Mouse (Mus musculus) left cerebral cortex, adult 18-20 months (tissue): ENCODE data around the gene Tmem11. TPM values are rescaled to one million over a fixed set of nuclear protein-coding genes. Genes with fewer than 3 reads are reported as not detected.

Experiments
- DNase-seq, 2 experiments: peaks; one replicate each; pipeline ENCODE4 v3.0.0; 2021 to 2022; ENCODE audit warnings: low spot score in 2 of 2, mixed read lengths in 1 of 2
- long read RNA-seq, 2 experiments: library from polyadenylated mRNA; stranded (forward); transcript quantifications; one replicate each; pipeline ENCODE4 v2.0.0; 2021
- total RNA-seq, 2 experiments: library from RNA; stranded (reverse); gene quantifications; 2 replicates each; pipeline ENCODE4 v1.2.3; 2021

Gene Tmem11
- total RNA-seq: 10 to 100 TPM; 28.1 to 29.7 TPM
- long read RNA-seq, experiment 1, transcript Tmem11-201 (2 exons, 1,457 nt): major isoform, 27 of 32 reads
- long read RNA-seq, experiment 1, partial matches to known transcripts: 2 of 32 reads
- long read RNA-seq, experiment 1, other reads (novel, unspliced or antisense): 1 of 32 reads
- long read RNA-seq, experiment 2, transcript Tmem11-201 (2 exons, 1,457 nt): major isoform, 20 of 23 reads
- long read RNA-seq, experiment 2, partial matches to known transcripts: 0 of 23 reads
- long read RNA-seq, experiment 2, other reads (novel, unspliced or antisense): 2 of 23 reads

DNA sequence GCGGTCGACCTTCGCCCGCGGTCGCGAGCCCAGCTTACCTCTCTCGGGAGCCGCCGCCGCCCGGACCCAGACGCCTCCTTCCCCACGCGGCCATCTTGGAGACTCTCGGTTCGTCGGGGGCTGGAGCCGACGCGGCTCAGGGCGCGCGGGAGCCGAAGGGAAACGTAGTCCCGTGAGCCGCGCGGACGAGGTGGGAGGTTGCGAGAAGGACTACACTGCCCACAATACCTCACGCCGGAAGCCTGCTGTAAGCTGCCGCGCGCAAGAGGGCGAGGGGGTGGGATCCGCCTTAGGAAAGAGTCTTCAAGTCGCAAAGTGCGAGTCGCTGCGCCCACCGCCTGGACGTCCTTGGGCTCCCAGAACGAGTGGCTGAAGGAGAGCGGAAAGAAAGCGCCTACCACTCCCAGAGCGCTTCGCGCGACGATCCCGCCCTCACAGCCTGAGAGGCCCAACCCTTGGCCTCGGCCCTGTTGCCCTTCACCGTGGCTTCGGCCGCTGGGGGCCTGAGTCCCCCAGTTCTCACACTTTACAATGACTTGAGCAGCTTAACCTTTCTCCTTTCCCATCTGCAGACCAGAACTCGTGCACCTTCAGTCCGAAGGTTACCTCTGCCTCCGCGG is at the start of gene Tmem11:
Gene Tmem11, minus strand, starts transcription at position 598 of the 620 bp plus-strand sequence.
- peak; percentile 90 to 98 for DNase-seq

DNA sequence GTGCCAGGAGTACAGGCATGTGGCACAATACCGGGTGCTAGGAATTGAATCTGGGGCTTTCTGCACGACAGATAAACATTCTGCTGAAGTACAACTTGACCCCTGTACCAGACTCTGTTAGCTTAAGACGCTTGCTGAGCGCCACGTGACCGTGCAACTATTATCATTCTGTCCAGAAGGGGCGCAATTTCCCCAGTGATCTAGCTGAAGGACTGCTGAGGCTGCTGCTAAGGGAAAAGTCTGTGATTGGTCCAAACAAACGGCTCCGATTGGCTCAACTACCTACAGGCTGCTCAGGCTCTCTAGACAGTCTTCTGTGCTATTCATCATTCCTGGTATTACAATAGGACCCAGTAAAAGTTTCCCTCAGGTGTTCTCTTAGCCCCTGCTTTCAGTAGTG is 48.2 kb upstream of the Tmem11 start:
- DNase-seq: peak; percentile 89 to 94

DNA sequence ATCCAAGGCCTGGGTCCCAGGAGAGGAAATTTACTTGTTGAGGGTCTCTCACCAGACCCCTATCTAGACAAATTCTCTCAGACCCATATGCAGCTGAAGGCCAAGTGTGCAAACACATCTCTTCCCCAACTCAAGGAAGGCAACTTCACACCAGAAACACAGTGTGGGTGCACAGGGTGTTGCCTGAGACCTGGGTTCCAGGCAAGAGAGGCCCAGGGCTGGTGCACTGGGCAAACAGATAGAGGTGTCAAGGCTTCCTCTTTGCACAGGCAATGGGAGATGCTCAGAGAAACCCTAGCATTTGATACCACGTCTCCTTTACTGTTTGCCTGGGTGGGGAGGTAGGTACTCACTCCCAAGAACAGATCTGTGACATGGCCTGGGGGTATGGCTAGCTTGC is 45.9 kb upstream of the Tmem11 start:
- DNase-seq: no peak

DNA sequence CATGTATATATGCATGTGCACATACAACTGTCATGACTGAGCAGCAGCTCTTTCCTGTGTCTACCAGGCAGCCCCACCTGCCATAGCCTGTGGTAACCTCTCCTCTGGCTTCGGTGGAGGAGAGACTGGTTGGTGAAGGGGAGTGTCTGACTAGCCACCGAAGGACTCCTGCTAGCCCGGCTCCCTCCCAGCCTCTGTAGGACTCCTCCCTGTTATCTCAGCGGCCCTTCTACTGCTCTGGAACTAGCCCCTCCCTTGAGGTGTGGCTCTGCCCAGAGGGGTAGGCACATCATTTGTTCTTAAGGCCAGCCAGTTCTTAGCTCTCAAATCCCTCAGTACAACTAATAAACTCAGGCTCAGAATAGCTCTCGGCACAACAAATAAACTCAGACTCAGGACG is 45.4 kb upstream of the Tmem11 start:
- no peak for DNase-seq

DNA sequence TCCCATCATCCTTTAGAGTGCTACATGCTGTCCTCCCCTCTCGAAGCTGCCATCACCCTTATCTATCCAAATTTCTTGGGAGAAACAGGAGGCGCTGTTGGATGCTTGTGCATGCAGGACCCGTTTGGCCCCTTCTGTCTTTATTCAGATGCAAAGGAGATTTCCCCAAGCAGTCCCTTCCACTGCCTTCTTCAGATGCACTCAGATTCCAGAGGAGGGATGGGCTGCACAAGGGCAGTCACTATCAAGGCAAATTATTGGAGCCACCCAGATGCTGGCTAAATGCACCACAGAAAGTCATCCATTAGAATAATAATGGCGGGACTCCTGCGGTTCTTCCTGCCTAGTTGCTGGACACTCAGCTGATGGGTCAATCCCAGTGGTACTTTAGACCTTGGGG is 43.9 kb upstream of the Tmem11 start:
- no peak for DNase-seq

DNA sequence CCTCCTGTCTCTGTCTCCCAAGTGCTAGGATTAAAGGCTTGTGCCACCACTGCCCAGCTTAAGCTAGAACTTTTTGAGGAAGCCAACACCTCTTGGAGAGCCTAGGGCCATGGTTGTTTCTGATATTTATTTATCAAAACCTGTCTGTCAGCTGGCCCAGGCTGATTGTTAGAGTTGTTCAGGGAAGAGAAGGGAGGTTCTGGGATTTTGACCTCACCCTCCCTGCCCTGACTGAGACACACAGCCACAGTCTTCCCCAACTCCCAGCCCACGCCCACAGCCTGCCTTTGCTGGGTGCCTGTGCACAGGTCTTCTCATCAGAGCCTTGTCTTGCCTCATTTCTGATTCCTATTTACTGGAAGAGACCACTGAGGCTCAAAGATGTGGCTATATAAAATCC is 43.1 kb upstream of the Tmem11 start:
- DNase-seq: no peak

DNA sequence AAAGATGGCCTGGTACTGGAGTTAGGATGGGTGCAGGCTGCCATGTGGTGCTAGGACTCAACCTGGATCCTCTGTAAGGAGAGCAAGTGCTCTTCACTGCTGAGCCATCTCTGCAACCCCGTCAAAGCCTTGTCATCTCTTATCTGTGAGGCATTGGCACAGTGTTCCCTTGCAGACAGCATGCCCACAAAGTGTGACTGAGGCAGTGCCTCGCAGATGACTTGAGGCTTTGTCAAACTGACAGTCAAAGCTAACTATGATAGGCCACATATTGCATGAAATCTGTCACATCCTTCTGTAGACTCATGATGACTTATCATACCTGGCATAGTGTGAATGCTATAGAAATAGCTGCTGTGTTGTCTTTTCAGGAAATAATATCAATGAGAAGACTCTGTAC is 40.9 kb upstream of the Tmem11 start:
- no peak for DNase-seq

DNA sequence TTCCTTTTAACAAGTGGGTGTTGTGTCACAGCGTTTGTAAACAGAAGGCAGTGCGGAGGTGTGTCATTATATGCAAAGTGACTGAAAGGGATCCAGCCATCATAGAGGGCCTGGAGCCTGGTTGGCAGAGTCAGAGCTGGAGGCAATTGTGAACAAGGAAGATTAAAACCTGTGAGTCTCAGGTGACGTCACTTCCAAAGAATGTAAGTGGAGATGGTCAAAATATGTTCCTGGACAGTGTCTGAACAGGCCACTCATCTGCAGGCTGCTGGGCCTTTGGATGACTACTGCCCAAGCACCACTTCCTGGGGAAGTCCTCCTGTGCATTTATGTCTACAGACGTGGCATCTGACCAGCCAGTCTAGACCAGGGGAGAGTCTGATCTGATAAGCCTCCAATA is 36.1 kb upstream of the Tmem11 start:
- DNase-seq: no peak

DNA sequence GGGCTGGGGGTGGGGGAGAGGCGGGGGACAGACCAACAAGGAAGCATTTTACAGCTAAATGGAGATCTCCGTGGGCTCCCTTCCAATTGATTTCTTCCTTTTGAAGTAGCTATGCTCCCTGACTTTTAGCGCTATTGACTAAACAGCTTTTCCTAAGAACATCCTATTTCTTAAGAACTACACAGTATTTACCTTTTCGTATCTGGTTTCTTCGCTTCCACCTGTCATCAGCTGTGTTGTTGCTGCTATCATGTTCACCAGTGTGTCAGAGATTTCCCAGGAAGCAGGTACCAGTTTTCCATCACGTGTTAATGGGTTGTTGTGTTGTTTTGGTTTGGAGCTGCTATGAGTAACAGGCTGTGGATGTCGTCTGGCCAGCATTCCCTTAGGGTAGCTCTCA is 35.4 kb upstream of the Tmem11 start, which contains the start of gene Natd1:
Gene Natd1, minus strand, starts transcription at position 260 of the 400 bp plus-strand sequence.
- DNase-seq: no peak

DNA sequence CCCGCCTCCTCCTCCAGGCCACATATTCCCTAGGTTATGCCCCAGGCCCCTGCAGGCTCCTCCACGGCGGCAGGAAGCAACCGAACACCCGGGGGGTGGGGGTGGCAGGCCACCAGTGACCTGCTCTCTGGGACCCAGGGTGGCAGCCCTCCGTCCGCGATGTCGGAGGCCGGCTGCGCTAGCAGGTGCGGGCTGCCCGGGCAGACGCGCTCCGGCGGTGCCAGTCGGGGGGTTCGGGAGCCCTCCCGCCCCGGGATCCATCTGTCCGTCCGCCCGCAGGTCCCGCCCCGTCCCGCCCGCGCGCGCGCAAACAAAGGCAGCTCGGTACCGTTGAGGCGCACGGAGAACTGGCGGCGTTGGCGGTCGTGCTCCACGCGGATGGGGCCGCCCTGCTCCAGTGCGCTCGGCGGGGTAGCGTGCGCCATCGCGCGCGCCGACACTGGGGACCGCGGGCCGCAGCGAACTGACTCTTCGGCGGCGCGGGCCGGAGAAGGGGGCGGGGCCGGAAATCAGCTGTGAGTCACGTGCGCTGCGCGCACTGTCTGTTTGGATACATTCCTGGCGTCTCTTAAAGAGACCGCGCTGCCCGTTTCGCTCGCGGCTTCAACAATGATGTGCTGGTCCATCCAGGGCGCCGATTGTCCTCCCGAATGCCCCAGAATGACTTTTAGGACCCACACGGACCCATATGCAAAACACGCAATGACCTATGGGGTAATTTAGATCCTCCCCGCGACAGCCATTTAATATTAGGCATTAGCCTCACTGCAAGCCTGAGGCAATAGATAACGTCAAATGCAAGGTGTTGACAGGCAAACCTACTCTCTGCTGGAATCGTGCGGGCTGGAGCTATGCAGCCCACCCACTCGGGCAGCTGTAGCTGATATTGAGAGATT is 34.5 kb upstream of the Tmem11 start:
- peak; percentile 90 to 91 for DNase-seq

DNA sequence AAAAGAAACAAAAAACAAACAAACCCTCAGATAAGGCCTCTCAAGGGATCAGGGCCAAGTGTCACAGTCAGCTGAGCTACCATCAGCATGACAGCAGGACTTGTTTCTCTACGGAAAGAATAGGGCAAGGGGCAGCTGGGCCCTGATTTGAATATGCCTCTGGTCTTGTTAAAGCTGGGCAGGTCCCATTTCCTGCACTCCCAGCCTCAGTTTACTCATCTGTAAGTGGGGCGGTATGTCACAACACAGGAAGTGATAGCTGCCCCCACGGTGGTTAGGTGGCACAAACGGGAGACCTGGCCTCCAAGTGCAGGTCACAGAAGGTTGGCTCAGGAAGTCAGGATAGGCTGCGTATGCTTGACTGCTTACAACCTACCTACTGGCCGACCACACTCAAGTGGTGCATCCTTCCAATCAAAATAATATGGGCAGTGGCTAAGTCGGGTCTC is 33.5 kb upstream of the Tmem11 start:
- DNase-seq: no peak

DNA sequence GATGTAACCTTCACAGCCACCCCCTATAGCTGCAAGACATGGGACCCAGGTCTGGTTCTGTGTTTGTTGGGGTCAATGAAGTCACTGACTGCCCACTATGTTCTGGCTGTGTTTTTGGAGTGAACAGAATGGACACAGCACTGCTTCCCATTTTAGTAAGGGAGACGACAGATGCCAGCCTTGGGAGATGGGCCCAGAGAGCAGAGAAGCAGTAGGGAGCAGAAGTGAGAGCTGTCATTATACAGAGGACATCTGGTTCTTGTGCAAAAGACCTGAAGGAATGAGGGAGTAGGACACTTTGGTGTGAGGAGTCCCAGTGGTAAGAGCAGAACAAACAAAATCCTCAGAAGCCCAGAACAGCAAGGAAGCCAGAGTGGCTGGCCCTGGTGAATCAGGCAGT is 30.6 kb upstream of the Tmem11 start:
- DNase-seq: no peak

DNA sequence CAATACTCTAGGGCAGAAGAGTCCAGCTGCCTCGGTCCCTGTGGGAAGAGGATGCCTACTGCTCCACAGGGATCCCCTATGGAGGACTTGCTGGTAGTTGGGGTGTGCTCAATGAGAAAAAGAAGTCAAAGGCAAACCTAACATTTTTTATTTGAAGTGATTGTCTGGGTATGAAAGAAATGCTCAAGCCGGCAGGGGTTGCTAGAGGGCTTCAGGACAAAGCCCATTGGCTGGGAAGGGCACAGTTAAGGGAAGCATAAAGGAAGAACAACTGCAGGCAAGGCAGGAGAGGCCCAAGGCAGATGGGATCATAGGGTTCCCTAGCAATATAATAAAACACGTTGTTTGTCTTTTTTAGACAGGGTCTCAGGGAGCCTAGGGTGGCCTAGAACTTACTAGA is 29.0 kb upstream of the Tmem11 start:
- no peak for DNase-seq

DNA sequence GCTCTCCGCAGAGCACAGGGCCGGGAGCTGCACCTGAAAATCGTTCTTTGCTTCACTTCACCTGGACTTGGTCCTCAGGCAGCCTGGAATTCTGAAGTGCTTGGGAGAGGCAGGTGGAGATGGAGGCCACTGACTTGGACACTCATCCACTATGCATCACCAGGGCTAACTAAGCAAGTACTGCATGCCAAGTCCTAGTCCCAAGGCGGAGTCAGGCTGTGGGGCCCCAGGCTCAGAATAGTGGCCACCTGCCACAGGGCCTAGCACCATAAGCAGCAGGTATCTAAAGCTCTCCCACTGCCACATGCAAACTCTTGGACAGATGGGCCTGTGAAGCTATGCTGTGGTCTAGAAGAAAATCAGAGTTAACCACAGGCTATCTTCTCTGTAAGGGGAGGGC is 27.4 kb upstream of the Tmem11 start:
- no peak for DNase-seq

DNA sequence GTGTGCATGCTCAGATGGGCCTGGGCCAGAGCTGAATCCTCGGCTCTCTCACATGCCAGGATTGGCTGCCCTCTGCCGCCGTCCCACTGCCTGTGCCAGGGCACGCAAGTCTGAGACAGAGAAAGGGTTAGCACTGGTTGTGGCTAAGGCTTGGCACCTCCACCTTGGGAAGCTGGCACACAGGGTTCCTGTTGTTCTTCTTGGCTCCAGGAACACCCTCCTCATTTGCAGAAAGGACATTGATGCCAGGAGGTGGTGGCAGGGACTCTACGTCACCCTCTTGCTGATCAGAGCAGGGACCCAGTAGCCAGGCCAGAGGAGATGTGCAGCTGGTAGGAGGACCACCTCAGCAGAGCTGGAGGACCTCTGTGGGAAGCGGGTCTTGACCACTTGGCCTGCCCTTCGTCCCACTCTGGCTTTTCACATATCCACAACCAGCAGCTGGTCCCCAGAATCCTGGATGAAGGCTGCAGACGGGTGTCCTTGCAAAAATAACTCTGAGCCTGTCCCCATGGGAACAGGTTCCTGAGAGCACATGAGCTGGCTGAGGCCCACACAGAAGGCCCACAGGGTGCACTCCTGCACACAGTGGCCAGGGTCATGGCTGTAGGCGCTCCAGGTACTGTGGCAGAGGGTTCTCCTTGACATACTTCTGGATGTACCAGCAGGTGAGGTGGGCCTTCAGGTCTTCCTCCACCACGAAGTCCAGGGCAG is 26.5 kb upstream of the Tmem11 start:
- no peak for DNase-seq

DNA sequence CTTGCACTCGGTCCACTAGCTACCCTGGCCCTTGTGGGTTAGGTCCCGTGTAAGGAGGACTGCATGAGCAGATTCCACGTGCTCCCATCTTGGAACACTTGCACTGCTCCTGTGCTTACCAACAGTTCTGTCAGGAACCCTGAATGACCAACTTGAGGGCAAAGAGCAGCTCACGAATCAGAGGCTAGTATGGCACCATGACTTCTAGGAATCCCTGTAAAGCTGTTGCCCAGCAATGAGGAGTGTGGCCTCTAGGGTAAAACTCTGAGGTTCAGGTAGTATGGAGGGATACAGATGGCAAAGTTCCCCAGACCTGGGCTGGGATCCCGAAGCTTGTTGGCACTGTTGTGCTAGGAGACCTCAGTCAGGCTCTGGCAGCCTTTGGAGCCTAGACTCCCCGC is 24.6 kb upstream of the Tmem11 start:
- DNase-seq: no peak

DNA sequence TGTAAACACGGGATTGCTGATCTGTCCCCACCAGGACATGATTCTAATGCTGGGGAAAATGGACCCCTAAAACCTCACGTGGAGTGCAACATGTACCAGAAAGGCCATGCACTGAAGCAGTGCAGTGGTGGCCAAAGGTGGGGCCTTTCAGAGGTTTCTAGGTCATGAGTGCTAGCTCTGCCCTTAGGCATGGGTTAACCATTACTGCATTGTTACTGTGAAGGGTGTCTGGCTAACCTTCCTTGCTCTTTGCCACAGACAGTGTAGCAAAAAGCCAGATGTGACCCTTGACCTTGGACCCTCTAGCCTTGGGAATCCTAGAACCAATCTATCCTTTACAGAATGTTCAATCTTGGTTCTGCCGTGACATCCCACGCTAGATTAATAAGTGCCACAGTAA is 23.4 kb upstream of the Tmem11 start:
- DNase-seq: no peak

DNA sequence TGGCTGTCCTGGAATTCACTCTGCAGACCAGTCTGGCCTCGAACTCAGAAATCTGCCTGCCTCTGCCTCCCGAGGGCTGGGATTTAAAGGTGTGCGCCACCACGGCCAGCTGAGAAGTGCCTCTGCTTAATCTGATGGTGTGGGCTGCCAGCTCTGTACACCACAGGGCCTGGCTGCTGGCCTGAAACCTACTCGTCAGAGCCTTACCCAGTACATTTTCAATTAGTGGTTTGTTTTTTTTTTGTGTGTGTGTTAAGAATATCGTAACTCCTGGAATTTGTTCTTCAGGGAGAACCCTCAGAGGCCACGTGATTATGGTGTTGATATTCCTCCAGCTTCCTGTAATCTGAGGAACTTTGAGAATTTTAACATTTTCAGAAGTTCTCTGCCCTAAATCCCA is 22.9 kb upstream of the Tmem11 start:
- no peak for DNase-seq

DNA sequence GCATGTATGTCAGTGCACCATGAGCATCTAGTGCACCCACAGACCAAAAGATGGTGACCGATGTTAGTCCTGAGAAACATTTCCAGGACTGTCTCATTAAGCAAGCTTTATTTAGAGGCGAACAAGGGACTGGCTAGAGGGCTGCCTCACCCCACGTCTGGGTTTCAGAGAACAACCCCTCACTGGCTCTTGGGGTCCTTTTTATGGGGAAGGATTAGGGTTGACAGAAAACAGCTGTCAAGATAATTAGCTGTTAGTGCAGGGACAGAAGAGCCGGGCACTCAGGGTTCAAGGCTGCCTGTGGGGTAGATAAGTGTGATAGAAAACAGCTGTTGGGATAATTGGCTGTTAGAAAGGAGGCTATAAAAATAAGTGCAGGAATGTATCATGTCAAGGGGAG is 16.8 kb upstream of the Tmem11 start:
- DNase-seq: no peak

DNA sequence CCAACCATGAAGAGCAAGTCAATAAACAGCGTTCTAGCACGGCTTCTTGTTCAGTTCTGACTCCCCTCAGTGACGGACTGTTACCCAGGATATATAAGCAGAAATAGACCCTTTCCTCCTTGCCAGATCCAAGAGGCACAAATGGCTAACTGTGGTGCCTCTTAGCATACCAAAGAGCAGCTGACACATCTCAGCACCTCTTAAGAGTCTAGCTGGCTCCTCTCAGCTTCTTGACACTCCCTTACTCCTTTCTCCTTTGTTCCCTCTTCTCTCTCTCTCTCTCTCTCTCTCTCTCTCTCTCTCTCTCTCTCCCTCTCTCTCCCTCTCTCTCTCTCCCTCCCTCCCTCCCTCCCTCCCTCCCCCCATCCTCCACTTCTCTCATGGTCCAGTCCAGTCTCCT is 11.7 kb upstream of the Tmem11 start:
- DNase-seq: no peak

DNA sequence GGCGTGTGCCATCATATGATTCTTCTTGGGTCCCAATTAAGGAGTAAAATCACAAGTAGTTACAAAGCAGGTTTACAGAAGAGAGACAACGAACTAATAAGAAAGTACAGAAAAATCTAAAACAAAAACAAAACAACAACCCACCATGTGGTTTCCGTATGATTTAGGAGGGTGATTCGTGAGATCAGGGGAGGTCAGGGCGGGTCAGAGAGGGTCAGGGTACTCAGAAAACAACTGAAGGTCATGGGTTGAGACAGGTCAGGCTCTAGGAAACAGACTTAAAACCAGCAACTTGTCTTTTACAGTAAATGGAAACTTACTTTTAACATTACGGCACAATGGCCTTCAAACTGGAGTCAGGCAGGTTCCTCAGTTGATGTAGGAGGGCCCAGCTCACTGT is 11.2 kb upstream of the Tmem11 start:
- DNase-seq: no peak
